Mouse (Mus musculus): ENCODE measurements around the gene Ccnb1. TPM values are rescaled to one million over a fixed set of nuclear protein-coding genes. Genes with fewer than 3 reads are reported as not detected.
"Not testable (repeated sequence)": the region's sequence is repeated elsewhere in the genome, so short reads cannot be mapped to it uniquely, and the experiment has no call there.

Ccnb1 gene
- 10 to 100 TPM; 42.2 to 59.1 TPM for total RNA-seq (2021)
- long read RNA-seq, experiment 1, transcript Ccnb1-201 (9 exons, 2,489 nt), result major isoform, 45 of 49 reads
- long read RNA-seq, experiment 1, partial matches to known transcripts, result 1 of 49 reads
- long read RNA-seq, experiment 1, other reads (novel, unspliced or antisense), result 1 of 49 reads
- long read RNA-seq, experiment 2, transcript Ccnb1-201 (9 exons, 2,489 nt), result major isoform, 83 of 89 reads
- long read RNA-seq, experiment 2, partial matches to known transcripts, result 2 of 89 reads
- long read RNA-seq, experiment 2, other reads (novel, unspliced or antisense), result 4 of 89 reads

- DNase-seq (ENCODE audit: low spot score in 2 of 2), result peak; percentile 85 to 86
Observed at GRCm38 (mm10) chr13:100786414-100786867, at the start of gene Ccnb1. Ccnb1 (minus strand) TSS chr13:100786570.

- DNase-seq (ENCODE audit: low spot score in 2 of 2), result no peak
Observed at GRCm38 (mm10) chr13:100834777-100835176, 48.4 kb upstream of the Ccnb1 start.

- DNase-seq (ENCODE audit: low spot score in 2 of 2), result no peak
Observed at GRCm38 (mm10) chr13:100833640-100834002, 47.3 kb upstream of the Ccnb1 start.

- peak; percentile 97 to 99 for DNase-seq (ENCODE audit: low spot score in 2 of 2)
Observed at GRCm38 (mm10) chr13:100832741-100833639, 46.6 kb upstream of the Ccnb1 start, which contains the start of gene Slc30a5. Slc30a5 (minus strand) TSS chr13:100833427.

- no peak for DNase-seq (ENCODE audit: low spot score in 2 of 2)
Observed at GRCm38 (mm10) chr13:100832188-100832587, 45.8 kb upstream of the Ccnb1 start.

GRCm38 (mm10) chr13:100831123-100831522, 44.8 kb upstream of the Ccnb1 start:
- no peak for DNase-seq (ENCODE audit: low spot score in 2 of 2)

GRCm38 (mm10) chr13:100825627-100826410, 39.4 kb upstream of the Ccnb1 start:
- DNase-seq (ENCODE audit: low spot score in 2 of 2), result no peak

GRCm38 (mm10) chr13:100824916-100825315, 38.5 kb upstream of the Ccnb1 start:
- no peak for DNase-seq (ENCODE audit: low spot score in 2 of 2)

GRCm38 (mm10) chr13:100824306-100824705, 37.9 kb upstream of the Ccnb1 start:
- DNase-seq (ENCODE audit: low spot score in 2 of 2), result no peak

- no peak for DNase-seq (ENCODE audit: low spot score in 2 of 2)
Observed at GRCm38 (mm10) chr13:100823863-100824262, 37.5 kb upstream of the Ccnb1 start.

- no peak for DNase-seq (ENCODE audit: low spot score in 2 of 2)
Observed at GRCm38 (mm10) chr13:100814451-100814850, 28.1 kb upstream of the Ccnb1 start.

- DNase-seq (ENCODE audit: low spot score in 2 of 2), result no peak
Observed at GRCm38 (mm10) chr13:100805776-100806175, 19.4 kb upstream of the Ccnb1 start.

- no peak for DNase-seq (ENCODE audit: low spot score in 2 of 2)
Observed at GRCm38 (mm10) chr13:100797171-100797570, 10.8 kb upstream of the Ccnb1 start.

- no peak for DNase-seq (ENCODE audit: low spot score in 2 of 2)
Observed at GRCm38 (mm10) chr13:100789083-100789482, 2.7 kb upstream of the Ccnb1 start.

GRCm38 (mm10) chr13:100788057-100788456, 1.7 kb upstream of the Ccnb1 start:
- not testable (repeated sequence) for DNase-seq (ENCODE audit: low spot score in 2 of 2)

GRCm38 (mm10) chr13:100787316-100788010, 1.1 kb upstream of the Ccnb1 start:
- DNase-seq (ENCODE audit: low spot score in 2 of 2), result no peak

- DNase-seq (ENCODE audit: low spot score in 2 of 2), result no peak
Observed at GRCm38 (mm10) chr13:100785806-100786413, 460 bp downstream of the Ccnb1 start.

GRCm38 (mm10) chr13:100777491-100777890, 8.9 kb downstream of the Ccnb1 start:
- DNase-seq (ENCODE audit: low spot score in 2 of 2), result no peak

GRCm38 (mm10) chr13:100776710-100777109, 9.7 kb downstream of the Ccnb1 start:
- no peak for DNase-seq (ENCODE audit: low spot score in 2 of 2)

- DNase-seq (ENCODE audit: low spot score in 2 of 2), result no peak
Observed at GRCm38 (mm10) chr13:100776056-100776419, 10.3 kb downstream of the Ccnb1 start.

Measured in adrenal gland, postnatal 4 days (tissue).